Mouse (Mus musculus) liver, embryonic 14.5 days (tissue): ENCODE measurements around the gene Upk1a. TPM values are rescaled to one million over a fixed set of nuclear protein-coding genes. Genes with fewer than 3 reads are reported as not detected.

Source experiments
- ATAC-seq: fragments of 200-750 bp; cut with Nextera tagmentation; 2 replicates; pipeline ENCODE4 v1.8.0; 2017; ENCODE audit warnings: moderate number of reproducible peaks, mild to moderate bottlenecking, moderate library complexity; ENCODE audit not compliant: insufficient read depth
- DNase-seq, 3 experiments: peaks; one replicate each; pipeline ENCODE4 v3.0.0-alpha.2; 2012 to 2013; ENCODE audit warnings: low read depth in 3 of 3, low spot score in 3 of 3
- H3K27ac ChIP-seq: fragments of 300-500 bp; sonication (generic); 2 replicates; pipeline ENCODE4 v1.5.1; 2014; ENCODE audit warnings: moderate library complexity, mild to moderate bottlenecking, control low read depth, inconsistent platforms
- H3K27me3 ChIP-seq: fragments of 300-500 bp; sonication (generic); 2 replicates; pipeline ENCODE4 v1.6.1; 2014; ENCODE audit warnings: mild to moderate bottlenecking, low read length, moderate library complexity; ENCODE audit not compliant: control insufficient read depth, insufficient read depth
- H3K36me3 ChIP-seq: fragments of 300-500 bp; sonication (generic); replicated peaks from 2 replicates; pipeline ENCODE4 v1.6.1; 2014; ENCODE audit warnings: low read depth; ENCODE audit not compliant: control insufficient read depth, insufficient read depth
- H3K4me1 ChIP-seq, 2 experiments: fragments of 200-500 bp in 1 of 2; fragments of 300-500 bp in 1 of 2; sonication (generic) in 1 of 2; replicated peaks; 2 replicates each; pipeline ENCODE4 v1.6.1; 2012 to 2014; ENCODE audit warnings: antibody characterized with exemption in 1 of 2, inconsistent platforms in 1 of 2, low read length in 1 of 2; ENCODE audit not compliant: control insufficient read depth in 2 of 2, insufficient read depth in 2 of 2
- H3K4me2 ChIP-seq: fragments of 300-500 bp; sonication (generic); 2 replicates; pipeline ENCODE4 v1.6.1; 2014; ENCODE audit warnings: low read depth, mild to moderate bottlenecking, control low read depth, moderate library complexity
- H3K4me3 ChIP-seq, 2 experiments: fragments of 200-500 bp in 1 of 2; fragments of 300-500 bp in 1 of 2; sonication (generic) in 1 of 2; 2 replicates each; pipeline ENCODE4 v1.5.1; 2012 to 2014; ENCODE audit warnings: low read depth in 2 of 2, low read length in 2 of 2, mild to moderate bottlenecking in 2 of 2, control low read depth in 1 of 2, inconsistent platforms in 1 of 2, moderate library complexity in 1 of 2; ENCODE audit not compliant: insufficient read depth in 1 of 2
- H3K9ac ChIP-seq: fragments of 300-500 bp; sonication (generic); replicated peaks from 2 replicates; pipeline ENCODE4 v1.6.1; 2014; ENCODE audit warnings: mild to moderate bottlenecking, control low read depth, moderate library complexity
- H3K9me3 ChIP-seq: fragments of 300-500 bp; sonication (generic); 2 replicates; pipeline ENCODE4 v1.6.1; 2016; ENCODE audit warnings: low read length, mixed read lengths; ENCODE audit not compliant: control insufficient read depth
- CTCF ChIP-seq: IDR thresholded peaks from 2 replicates; pipeline ENCODE4 v1.5.1; 2016; ENCODE audit warnings: antibody characterized with exemption, low read depth, control low read depth
- EP300 ChIP-seq: IDR thresholded peaks from 2 replicates; pipeline ENCODE4 v1.6.1; 2016; ENCODE audit warnings: antibody characterized with exemption, low read depth
- WGBS: fragments of 180-500 bp; shearing (Covaris S2); extraction: QIAGEN DNeasy Blood & Tissue Kit; methylation state at CpG from one replicate; pipeline ENCODE4 v1.1.7; 2014; ENCODE audit not compliant: insufficient replicate concordance; 5-methylcytosine and 5-hydroxymethylcytosine counted together
- polyA plus RNA-seq, 2 experiments: library from polyadenylated mRNA; depleted of rRNA in 1 of 2; stranded (reverse) in 1 of 2; unstranded in 1 of 2; fragments of >200 nt; fragmentation: Nextera tagmentation in 1 of 2; extraction: Ambion mirVana in 1 of 2; gene quantifications; 2 replicates each; pipeline versions ENCODE4 v1.2.1 to v1.2.3; 2012 to 2014

The Upk1a gene
- polyA plus RNA-seq, 2 experiments, result 0.29 TPM; not detected in 1

GRCm38 (mm10) chr7:30560296-30560695 lies 52.4 kb downstream of the Upk1a start:
- Histone ChIP-seq H3K27me3 (no peaks in the 10 kb centered on the region), H3K36me3 (peaks cover 17% of the 10 kb centered on the region), H3K9me3 (no peaks in the 10 kb centered on the region), H3K9ac (no peak overlapping the region; the same call in 1 of the 2 replicates), H3K4me2 (peak overlapping the region; percentile 92), H3K4me3 (peak overlapping the region in 1 of 2 experiments; percentile 83; a peak in 2 of 4 replicates), H3K27ac (peak overlapping the region; percentile 43), H3K4me1 (peaks cover 12 to 17% of the 10 kb centered on the region in 2 experiments)
- TF ChIP-seq CTCF, result no peak
- TF ChIP-seq EP300, result no peak
- no peak for ATAC-seq
- DNase-seq, result no peak
- 74% methylated on average over 2 of the region's 2 CpGs for WGBS

- Histone ChIP-seq H3K36me3 (peaks cover 19% of the 10 kb centered on the region), H3K27me3 (no peaks in the 10 kb centered on the region), H3K9ac (peak within 1 kb of the TSS; percentile 77), H3K9me3 (no peaks in the 10 kb centered on the region), H3K4me3 (peak within 1 kb of the TSS; percentile 83 to 90), H3K4me2 (peak within 1 kb of the TSS; percentile 92), H3K27ac (peak within 1 kb of the TSS; percentile 78), H3K4me1 (peaks cover 12 to 17% of the 10 kb centered on the region in 2 experiments)
- TF ChIP-seq EP300 (no peak), CTCF (no peak)
- peak; percentile 77 for ATAC-seq
- DNase-seq, result peak; percentile 92 to 93 (median 93)
- under 1% methylated on average over 20 of the region's 20 CpGs for WGBS
These were observed 53.1 kb downstream of the Upk1a start, which contains the start of gene Lin37 for GRCm38 (mm10) chr7:30559443-30559954. TSS of gene Lin37 (minus strand) at chr7:30559838.

- Histone ChIP-seq H3K4me3 (peak overlapping the region; percentile 83 to 90), H3K36me3 (peaks cover 19% of the 10 kb centered on the region), H3K9me3 (no peaks in the 10 kb centered on the region), H3K4me1 (peaks cover 12 to 15% of the 10 kb centered on the region in 2 experiments), H3K27ac (peak overlapping the region; percentile 78), H3K9ac (peak overlapping the region; percentile 77), H3K27me3 (no peaks in the 10 kb centered on the region), H3K4me2 (peak overlapping the region; percentile 92)
- no peak for TF ChIP-seq EP300
- TF ChIP-seq CTCF, result peak; percentile 25; the same call in 1 of the 2 replicates
- DNase-seq (peak in 2 of 3 experiments; percentile 30 to 58), ATAC-seq (peak; percentile 42; the same call in 1 of the 2 replicates)
- WGBS, result 8% methylated on average over 12 of the region's 12 CpGs
These were observed 53.8 kb downstream of the Upk1a start for GRCm38 (mm10) chr7:30558656-30559442.

GRCm38 (mm10) chr7:30557901-30558514 lies 54.6 kb downstream of the Upk1a start:
- Histone ChIP-seq H3K9me3 (no peaks in the 10 kb centered on the region), H3K27ac (peak overlapping the region; percentile 78; the same call in 1 of the 2 replicates), H3K4me2 (peak overlapping the region; percentile 92), H3K9ac (peak overlapping the region; percentile 77), H3K36me3 (peaks cover 19% of the 10 kb centered on the region), H3K27me3 (no peaks in the 10 kb centered on the region), H3K4me1 (peaks cover 16 to 17% of the 10 kb centered on the region in 2 experiments), H3K4me3 (peak overlapping the region; percentile 83 to 90; a peak in 3 of 4 replicates)
- no peak for ATAC-seq
- DNase-seq, result no peak
- WGBS, result 83% methylated on average over 13 of the region's 13 CpGs
- TF ChIP-seq CTCF, result no peak
- TF ChIP-seq EP300, result no peak
